Mouse (Mus musculus) adrenal gland, postnatal 10 days (tissue): Measurements from ENCODE around the gene Kcnh3. TPM values are rescaled to one million over a fixed set of nuclear protein-coding genes. Genes with fewer than 3 reads are reported as not detected.

Source experiments
- DNase-seq: peaks from one replicate; pipeline ENCODE4 v3.0.0; 2021; ENCODE audit warnings: mixed read lengths
- long read RNA-seq, 2 experiments: library from polyadenylated mRNA; stranded (forward); transcript quantifications; one replicate each; pipeline ENCODE4 v2.0.0; 2021
- total RNA-seq, 2 experiments: library from RNA; stranded (reverse); gene quantifications; 2 replicates each; pipeline ENCODE4 v1.2.3; 2021

Kcnh3 gene
- total RNA-seq = 1 to 10 TPM; 1.6 to 1.8 TPM
- long read RNA-seq, experiment 1, partial matches to known transcripts = 2 of 2 reads
- long read RNA-seq, experiment 1, other reads (novel, unspliced or antisense) = 0 of 2 reads
- long read RNA-seq, experiment 2, partial matches to known transcripts = 0 of 1 reads
- long read RNA-seq, experiment 2, other reads (novel, unspliced or antisense) = 0 of 1 reads

- peak; percentile 76 for DNase-seq
These were observed at the start of gene Kcnh3 for GRCm38 (mm10) chr15:99224208-99224911. Gene Kcnh3 (plus strand): TSS chr15:99224861.

- no peak for DNase-seq
These were observed 45.0 kb upstream of the Kcnh3 start for GRCm38 (mm10) chr15:99179639-99180038.

- no peak for DNase-seq
These were observed 40.3 kb upstream of the Kcnh3 start for GRCm38 (mm10) chr15:99184217-99184914.

DNA sequence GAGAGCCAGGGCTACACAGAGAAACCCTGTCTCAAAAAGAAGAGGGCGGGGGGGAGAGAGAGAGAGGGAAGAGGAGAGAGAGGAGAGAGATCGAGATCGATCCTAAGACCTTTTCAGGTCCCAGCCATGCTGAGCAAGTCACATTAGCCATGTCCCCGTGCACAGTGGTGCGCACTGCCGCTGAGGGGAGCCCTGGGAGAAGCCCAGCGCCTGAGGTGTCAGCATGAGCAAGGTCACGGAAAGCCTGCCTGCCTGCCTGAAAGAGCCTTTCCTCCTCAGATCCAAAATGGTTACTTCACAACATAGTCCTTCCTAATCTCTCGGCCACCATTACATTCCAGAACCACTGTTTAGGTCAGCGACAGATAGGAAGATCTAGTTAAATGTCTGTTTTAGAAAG, 30.3 kb upstream of the Kcnh3 start:
- DNase-seq = no peak

DNA sequence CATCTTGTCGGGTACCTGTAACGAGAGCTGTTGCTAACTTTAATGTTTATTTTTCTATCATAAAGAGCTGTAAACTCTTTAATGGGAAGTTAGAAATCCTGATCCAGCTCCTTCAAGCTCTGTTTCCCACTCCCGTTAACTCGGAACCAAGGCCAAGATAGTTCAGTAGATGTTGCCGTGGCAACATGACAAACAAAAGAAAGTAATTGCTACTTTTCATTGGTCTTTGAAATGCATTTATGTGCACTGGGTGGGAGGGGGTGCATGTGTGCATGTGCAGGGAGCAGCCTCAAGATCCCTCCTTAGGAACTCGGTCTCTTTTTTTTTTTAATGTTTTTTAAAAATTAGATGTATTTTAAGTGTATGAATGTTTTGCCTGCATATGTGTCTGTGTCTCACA, 29.6 kb upstream of the Kcnh3 start:
- no peak for DNase-seq

DNA sequence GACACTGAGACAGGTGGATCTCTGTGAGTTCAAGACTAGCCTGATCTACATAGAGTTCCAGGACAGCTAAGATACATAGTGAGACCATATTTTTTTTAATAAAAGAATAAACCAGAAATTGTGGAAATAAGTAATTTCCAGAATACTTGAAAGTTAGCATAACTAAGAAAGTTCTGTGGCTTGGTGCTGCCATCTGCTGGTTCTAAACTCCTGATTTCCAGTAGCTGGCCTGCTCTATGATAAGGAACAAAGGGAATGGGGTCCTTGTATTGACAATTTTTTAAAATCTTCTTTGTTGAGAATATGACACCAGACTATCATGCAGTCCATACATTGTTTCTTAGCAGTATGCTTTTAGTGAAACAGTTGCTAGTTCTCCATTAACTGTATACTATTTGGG, 25.9 kb upstream of the Kcnh3 start:
- DNase-seq = peak; percentile 63

- no peak for DNase-seq
These were observed 18.7 kb upstream of the Kcnh3 start for GRCm38 (mm10) chr15:99205959-99206358.

GRCm38 (mm10) chr15:99213183-99213582, 11.5 kb upstream of the Kcnh3 start:
- no peak for DNase-seq

- DNase-seq = no peak
These were observed 9.7 kb upstream of the Kcnh3 start for GRCm38 (mm10) chr15:99214941-99215340.

- no peak for DNase-seq
These were observed 8.8 kb upstream of the Kcnh3 start for GRCm38 (mm10) chr15:99215741-99216463.

- DNase-seq = no peak
These were observed 7.0 kb upstream of the Kcnh3 start for GRCm38 (mm10) chr15:99217630-99218029.

- DNase-seq = no peak
These were observed 3.2 kb upstream of the Kcnh3 start for GRCm38 (mm10) chr15:99221315-99221952.

- no peak for DNase-seq
These were observed 1.7 kb upstream of the Kcnh3 start for GRCm38 (mm10) chr15:99222794-99223584.

DNA sequence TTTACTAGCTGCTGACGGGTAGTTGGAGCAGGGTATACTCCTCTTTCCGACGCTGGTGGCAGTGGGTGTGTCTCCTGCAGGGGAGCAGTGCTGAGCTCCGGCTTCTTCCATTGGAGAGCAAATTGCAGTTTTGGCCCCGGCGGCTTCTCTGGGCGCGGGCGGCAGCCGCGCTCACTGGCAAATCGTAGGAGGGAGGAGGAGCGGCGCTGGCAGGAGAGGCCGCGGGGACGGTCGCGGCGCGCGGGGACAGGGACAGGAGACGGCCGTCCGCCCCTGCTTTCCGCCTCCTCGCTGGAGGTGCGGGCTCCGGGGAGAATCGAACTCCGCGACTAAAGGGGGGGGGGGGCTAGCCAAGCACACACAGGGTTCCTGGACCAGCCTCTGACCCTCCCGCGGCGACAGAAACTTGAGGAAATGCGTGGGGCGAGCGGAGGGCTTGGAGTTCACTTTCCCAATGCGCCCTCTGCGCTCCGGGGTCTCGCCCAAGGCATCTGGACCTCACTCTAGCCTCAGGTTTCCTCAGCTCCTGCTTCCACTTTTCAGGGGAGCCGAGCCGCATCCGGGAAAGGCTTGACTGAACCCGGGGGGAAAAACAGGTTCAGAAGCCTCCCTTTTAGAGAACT, 965 bp upstream of the Kcnh3 start:
- DNase-seq = peak; percentile 76

DNA sequence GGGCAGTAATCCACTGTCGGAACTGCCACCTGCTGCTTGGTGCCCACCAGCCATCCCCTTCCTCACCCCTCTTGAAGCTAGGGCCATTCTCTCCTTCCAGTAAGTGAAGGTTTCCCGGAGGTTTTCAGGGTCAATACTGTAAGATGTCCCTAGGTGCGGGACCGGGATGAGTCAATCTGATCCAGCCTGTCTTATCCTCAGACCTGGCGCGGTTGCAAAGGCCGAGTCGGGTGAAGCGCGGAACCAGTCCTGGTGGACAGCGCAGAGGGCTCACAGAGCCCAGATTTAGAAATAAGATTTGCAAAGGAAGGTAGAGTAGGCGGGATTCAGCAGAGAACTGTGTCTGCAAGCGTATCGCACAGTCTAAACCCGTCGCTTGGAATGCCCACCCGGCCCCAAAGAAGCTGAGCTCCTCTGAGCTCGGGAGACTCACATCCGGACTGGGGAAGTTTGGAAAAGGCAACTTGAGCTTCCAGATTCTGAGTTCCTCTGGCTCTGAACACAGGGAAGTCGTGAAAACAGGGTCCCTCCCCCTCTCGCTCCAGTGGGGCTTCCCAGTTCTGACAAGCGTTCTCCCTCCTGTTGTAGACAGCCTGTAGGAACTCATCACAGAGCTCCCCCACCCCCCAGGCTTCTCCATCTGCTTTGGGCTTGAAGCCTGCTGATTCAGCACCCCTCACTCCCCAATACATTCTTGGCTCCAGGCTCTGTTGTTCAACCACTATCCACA, 585 bp downstream of the Kcnh3 start:
- DNase-seq = peak; percentile 45

GRCm38 (mm10) chr15:99226090-99226489, 1.4 kb downstream of the Kcnh3 start:
- DNase-seq = no peak

GRCm38 (mm10) chr15:99231998-99232397, 7.3 kb downstream of the Kcnh3 start:
- DNase-seq = no peak

DNA sequence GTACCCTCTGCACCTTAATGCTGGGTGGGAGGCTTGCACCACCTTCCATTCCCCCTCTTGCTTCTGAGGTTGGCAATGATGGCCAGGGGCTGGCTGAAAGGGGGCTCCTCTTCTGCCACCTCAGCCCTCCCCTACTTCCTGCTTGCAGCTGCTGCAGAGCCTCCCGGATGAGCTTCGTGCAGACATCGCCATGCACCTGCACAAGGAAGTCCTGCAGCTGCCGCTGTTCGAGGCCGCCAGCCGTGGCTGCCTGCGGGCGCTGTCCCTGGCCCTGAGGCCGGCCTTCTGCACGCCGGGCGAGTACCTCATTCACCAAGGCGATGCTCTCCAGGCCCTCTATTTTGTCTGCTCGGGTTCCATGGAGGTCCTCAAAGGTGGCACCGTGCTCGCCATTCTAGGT, 9.1 kb downstream of the Kcnh3 start:
- DNase-seq = no peak

- no peak for DNase-seq
These were observed 9.8 kb downstream of the Kcnh3 start for GRCm38 (mm10) chr15:99234326-99235010.

DNA sequence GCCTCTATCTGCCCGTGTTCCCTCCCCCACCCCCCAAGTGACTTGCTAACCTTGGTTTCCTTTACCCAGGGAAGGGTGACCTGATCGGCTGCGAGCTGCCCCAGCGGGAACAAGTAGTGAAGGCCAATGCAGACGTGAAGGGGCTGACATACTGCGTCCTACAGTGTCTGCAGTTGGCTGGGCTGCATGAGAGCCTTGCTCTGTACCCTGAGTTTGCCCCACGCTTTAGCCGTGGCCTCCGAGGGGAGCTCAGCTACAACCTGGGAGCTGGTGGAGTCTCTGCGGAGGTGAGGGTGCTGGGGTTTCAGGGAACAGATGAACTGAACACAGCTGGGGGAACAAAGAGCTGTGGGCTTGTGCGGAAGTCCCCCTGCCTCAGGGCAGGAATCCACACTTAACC, 13.3 kb downstream of the Kcnh3 start:
- DNase-seq = no peak
